Mouse (Mus musculus) CH12.LX (cell line): Measurements from ENCODE around the gene Zfp800. TPM values are rescaled to one million over a fixed set of nuclear protein-coding genes. Genes with fewer than 3 reads are reported as not detected.

ENCODE experiments used
- DNase-seq: peaks from one replicate; pipeline ENCODE4 v3.0.0-alpha.2; 2013; ENCODE audit errors: extremely low read depth
- H3K27ac ChIP-seq: 2 replicates; pipeline ENCODE4 v1.5.1; 2012; ENCODE audit warnings: low read depth, mild to moderate bottlenecking, control low read depth, moderate library complexity; ENCODE audit not compliant: insufficient read depth
- H3K27me3 ChIP-seq: replicated peaks from 2 replicates; pipeline ENCODE3; 2012; ENCODE audit warnings: inconsistent platforms
- H3K36me3 ChIP-seq, 2 experiments: replicated peaks in 1 of 2; 2 replicates each; pipeline versions ENCODE3 to v1.6.1; 2012; ENCODE audit warnings: inconsistent platforms in 1 of 2, low read length in 1 of 2, mild to moderate bottlenecking in 1 of 2, mixed read lengths in 1 of 2, moderate library complexity in 1 of 2; ENCODE audit not compliant: control insufficient read depth in 1 of 2, insufficient read depth in 1 of 2
- H3K4me1 ChIP-seq, 2 experiments: 2 replicates each; pipeline ENCODE4 v1.6.1; 2012; ENCODE audit warnings: inconsistent platforms in 1 of 2, moderate library complexity in 1 of 2; ENCODE audit not compliant: insufficient read depth in 2 of 2, control insufficient read depth in 1 of 2
- H3K4me2 ChIP-seq: 2 replicates; pipeline ENCODE4 v1.6.1; 2012; ENCODE audit warnings: low read depth, mild to moderate bottlenecking, control low read depth; ENCODE audit not compliant: poor library complexity, insufficient read depth, severe bottlenecking
- H3K4me3 ChIP-seq, 3 experiments: fragments of 150-350 bp in 1 of 3; sonication (generic) in 1 of 3; replicated peaks in 1 of 3; 2 replicates each; pipeline versions ENCODE3 to v1.5.1; 2011 to 2012; ENCODE audit warnings: low read depth in 2 of 3, low read length in 2 of 3, mild to moderate bottlenecking in 2 of 3, moderate library complexity in 2 of 3, control low read depth in 1 of 3, improper control_type of control experiment in 1 of 3, inconsistent platforms in 1 of 3, mixed read lengths in 1 of 3; ENCODE audit not compliant: poor library complexity in 1 of 3
- H3K79me2 ChIP-seq: replicated peaks from 2 replicates; pipeline ENCODE4 v1.6.1; 2012; ENCODE audit warnings: mild to moderate bottlenecking, moderate library complexity; ENCODE audit not compliant: control insufficient read depth, poor library complexity, insufficient read depth, severe bottlenecking; ENCODE audit errors: extremely low read depth
- H3K9ac ChIP-seq: 2 replicates; pipeline ENCODE4 v1.6.1; 2012; ENCODE audit warnings: low read depth, mild to moderate bottlenecking, control low read depth, moderate library complexity; ENCODE audit not compliant: insufficient read depth
- H3K9me3 ChIP-seq: replicated peaks from 2 replicates; pipeline ENCODE3; 2012; ENCODE audit warnings: low read length, inconsistent platforms, mixed read lengths
- CHD1 ChIP-seq: IDR thresholded peaks from 2 replicates; pipeline ENCODE4 v1.6.1; 2012; ENCODE audit warnings: low read depth, low read length, improper control_type of control experiment, inconsistent platforms
- EP300 ChIP-seq: IDR thresholded peaks from 2 replicates; pipeline ENCODE4 v1.6.1; 2011; ENCODE audit warnings: low read length, improper control_type of control experiment
- HCFC1 ChIP-seq: IDR thresholded peaks from 2 replicates; pipeline ENCODE4 v1.6.1; 2012; ENCODE audit warnings: low read depth, mild to moderate bottlenecking, inconsistent platforms, low read length, improper control_type of control experiment
- IRF4 ChIP-seq: IDR thresholded peaks from 2 replicates; pipeline ENCODE4 v1.6.1; 2014; ENCODE audit warnings: low read depth, mild to moderate bottlenecking, inconsistent platforms, low read length, improper control_type of control experiment
- JUN ChIP-seq: IDR thresholded peaks from 2 replicates; pipeline ENCODE4 v1.6.1; 2011; ENCODE audit warnings: low read depth, mild to moderate bottlenecking, low read length, improper control_type of control experiment, moderate library complexity; ENCODE audit not compliant: insufficient read depth
- KAT2A ChIP-seq: IDR thresholded peaks from 2 replicates; pipeline ENCODE4 v1.6.1; 2012; ENCODE audit warnings: low read length, improper control_type of control experiment, inconsistent platforms; ENCODE audit not compliant: insufficient replicate concordance
- MAFK ChIP-seq: IDR thresholded peaks from 2 replicates; pipeline ENCODE4 v1.6.1; 2011; ENCODE audit warnings: low read length, improper control_type of control experiment; ENCODE audit not compliant: insufficient replicate concordance
- MEF2A ChIP-seq: IDR thresholded peaks from 2 replicates; pipeline ENCODE4 v1.6.1; 2014; ENCODE audit warnings: low read depth, mild to moderate bottlenecking, inconsistent platforms, low read length, improper control_type of control experiment, borderline replicate concordance
- MXI1 ChIP-seq: IDR thresholded peaks from 2 replicates; pipeline ENCODE4 v1.6.1; 2011; ENCODE audit warnings: mild to moderate bottlenecking, low read depth, low read length, improper control_type of control experiment
- MYC ChIP-seq: IDR thresholded peaks from 2 replicates; pipeline ENCODE4 v1.6.1; 2011; ENCODE audit warnings: low read depth, mild to moderate bottlenecking, improper control_type of control experiment, low read length
- TCF12 ChIP-seq: IDR thresholded peaks from 2 replicates; pipeline ENCODE4 v1.6.1; 2014; ENCODE audit warnings: low read depth, mild to moderate bottlenecking, inconsistent platforms, low read length, improper control_type of control experiment
- USF1 ChIP-seq: IDR thresholded peaks from 2 replicates; pipeline ENCODE4 v1.6.1; 2014; ENCODE audit warnings: low read depth, mild to moderate bottlenecking, inconsistent platforms, low read length, improper control_type of control experiment
- ZMIZ1 ChIP-seq: IDR thresholded peaks from 2 replicates; pipeline ENCODE4 v1.6.1; 2012; ENCODE audit warnings: low read depth, mild to moderate bottlenecking, inconsistent platforms, low read length, improper control_type of control experiment
- ZNF384 ChIP-seq: IDR thresholded peaks from 2 replicates; pipeline ENCODE4 v1.6.1; 2012; ENCODE audit warnings: low read depth, low read length, improper control_type of control experiment, inconsistent platforms
- dilution Hi-C: fragments of 300-500 bp; cut with MboI; formaldehyde crosslinking; loops from 2 replicates; pipeline ENCODE4 v1.14.3; 2020; ENCODE audit warnings: low sequenced_read_pairs; ENCODE audit not compliant: extremely low pct_unique_long_range_greater_than_20kb, extremely low pct_ligation_motif_present
- in situ Hi-C: fragments of 300-500 bp; cut with MboI; formaldehyde crosslinking; loops from 3 replicates; pipeline ENCODE4 v1.14.3; 2019; ENCODE audit warnings: low sequenced_read_pairs, low pct_ligation_motif_present, low pct_unique_long_range_greater_than_20kb, mixed read lengths
- polyA plus RNA-seq: library from polyadenylated mRNA; unstranded; fragments of >175 nt; gene quantifications from 2 replicates; pipeline ENCODE4 v1.2.1, GENCODE M21; 2012; ENCODE audit warnings: low read depth; ENCODE audit not compliant: insufficient read length
- total RNA-seq, 2 experiments: library from RNA; depleted of rRNA; stranded (reverse); fragments of 300-350 nt in 1 of 2; fragments of >200 nt in 1 of 2; gene quantifications; 2 replicates each; pipeline ENCODE4 v1.2.3; 2012 to 2014

Zfp800 gene
- total and polyA plus RNA-seq, 3 experiments: 19.1 to 49.5 (median 19.5) TPM

DNA sequence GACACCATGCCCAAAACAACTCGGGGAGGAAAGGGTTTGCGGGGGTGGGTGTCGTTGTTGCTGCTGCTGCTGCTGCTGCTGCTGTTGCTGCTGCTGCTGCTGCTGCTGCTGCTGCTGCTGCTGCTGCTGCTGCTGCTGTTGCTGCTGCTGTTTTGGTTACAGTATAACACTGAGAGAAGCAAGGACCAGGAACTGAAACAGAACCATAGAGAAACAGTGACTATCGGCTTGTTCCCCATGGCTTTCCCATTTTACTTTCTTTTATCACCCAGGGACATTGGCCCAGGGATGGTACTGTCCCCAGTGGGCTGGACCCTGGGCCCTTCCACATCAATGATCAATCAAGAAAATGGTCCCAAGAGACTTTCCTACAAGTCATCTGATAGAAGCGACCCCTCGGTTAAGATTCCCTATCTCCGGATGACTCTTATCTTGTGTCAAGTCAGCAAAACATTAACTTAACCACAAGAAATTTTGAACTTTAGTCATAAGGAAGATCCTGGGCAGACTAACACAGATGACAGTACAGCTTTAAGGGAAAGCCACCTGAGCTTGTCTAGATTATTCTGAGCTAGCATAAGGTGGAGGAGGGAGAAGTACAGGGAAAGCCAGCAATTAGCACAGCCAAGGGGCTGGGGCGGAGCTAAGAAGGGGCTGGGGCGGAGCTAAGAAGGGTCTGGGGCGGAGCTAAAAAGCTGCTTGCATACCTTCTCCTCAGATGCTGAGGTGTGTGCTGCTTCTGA, 33.2 kb upstream of the Zfp800 start:
- no peak overlapping the region for H3K27ac ChIP-seq
- peak overlapping the region; percentile 35; the same call in 1 of the 2 replicates for H3K4me2 ChIP-seq
- peaks cover 0 to 7% of the 10 kb centered on the region in 2 experiments; a peak in 2 of 4 replicates for H3K4me1 ChIP-seq
- H3K36me3 ChIP-seq: peaks cover 8 to 23% of the 10 kb centered on the region in 2 experiments
- no peak overlapping the region for H3K9ac ChIP-seq
- H3K4me3 ChIP-seq: no peak overlapping the region
- dilution Hi-C loops: no loop called here
- no peaks in the 10 kb centered on the region for H3K9me3 ChIP-seq
- TF ChIP-seq USF1 (no peak), IRF4 (0 out of 2 replicates have a peak, but pooled peaks have one; percentile 12), CHD1 (no peak), HCFC1 (no peak), MXI1 (no peak), MAFK (peak; percentile 81), TCF12 (no peak), ZMIZ1 (no peak), EP300 (peak; percentile 23; the same call in 1 of the 2 replicates)
- no peak for DNase-seq
- no peaks in the 10 kb centered on the region for H3K79me2 ChIP-seq
- in situ Hi-C loops: no loop called here
- H3K27me3 ChIP-seq: no peaks in the 10 kb centered on the region

DNA sequence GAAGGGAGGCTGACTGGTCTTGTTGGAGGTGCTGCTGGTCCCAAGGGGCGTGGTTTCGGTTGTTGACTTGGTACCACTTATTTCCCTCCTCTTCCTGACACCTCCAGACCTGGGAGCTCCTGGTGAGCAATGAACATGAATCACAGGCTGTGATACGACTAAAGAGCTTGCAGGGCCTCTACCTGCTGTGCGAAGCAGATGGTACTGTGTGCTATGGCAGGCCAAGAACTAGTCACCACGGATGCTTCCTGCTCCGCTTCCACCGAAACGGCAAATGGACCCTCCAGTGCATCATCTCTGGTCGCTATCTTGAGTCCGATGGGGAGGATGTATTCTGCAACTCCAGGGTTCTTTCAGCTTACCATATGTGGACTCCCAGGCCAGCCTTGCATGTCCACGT, 32.1 kb upstream of the Zfp800 start:
- TF ChIP-seq MYC (no peak), EP300 (no peak), JUN (no peak), MEF2A (no peak), HCFC1 (no peak)
- TF ChIP-seq, all 38 proteins: peak for 0
- Histone ChIP-seq H3K36me3 (peaks cover 13 to 32% of the 10 kb centered on the region in 2 experiments), H3K4me1 (peaks cover 0 to 11% of the 10 kb centered on the region in 2 experiments; a peak in 2 of 4 replicates), H3K4me3 (no peak overlapping the region), H3K9ac (no peak overlapping the region), H3K27ac (no peak overlapping the region), H3K79me2 (no peaks in the 10 kb centered on the region), H3K27me3 (no peaks in the 10 kb centered on the region), H3K9me3 (no peaks in the 10 kb centered on the region), H3K4me2 (no peak overlapping the region)
- dilution Hi-C loops: no loop called here
- DNase-seq: no peak
- in situ Hi-C loops: no loop called here

DNA sequence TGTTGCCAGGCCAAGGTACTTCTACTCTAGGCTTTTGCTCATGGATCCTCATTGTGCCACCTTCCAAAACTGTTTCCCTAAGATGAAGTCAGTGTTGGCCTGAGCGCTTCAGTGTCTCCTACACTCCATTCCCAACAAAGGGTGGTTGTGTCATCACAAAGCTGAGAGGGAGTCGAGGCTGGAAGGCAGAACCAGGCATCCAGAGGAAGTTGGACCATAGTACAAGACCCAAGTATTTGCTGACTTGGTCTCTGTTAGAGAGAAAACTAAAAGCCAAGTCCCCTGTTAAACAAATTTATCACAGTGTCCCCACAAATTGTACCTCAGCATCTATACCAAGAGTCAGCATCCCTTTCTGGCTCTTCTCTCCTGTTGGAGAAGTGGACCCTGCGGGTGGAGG, 30.5 kb upstream of the Zfp800 start, which contains the start of gene Gcc1:
TSS of gene Gcc1 (minus strand) at position 101 of the 400 bp plus-strand sequence.
- DNase-seq: no peak
- Histone ChIP-seq H3K79me2 (no peaks in the 10 kb centered on the region), H3K9me3 (no peaks in the 10 kb centered on the region), H3K27ac (no peak within 1 kb of the TSS), H3K36me3 (peaks cover 13 to 35% of the 10 kb centered on the region in 2 experiments), H3K27me3 (no peaks in the 10 kb centered on the region), H3K4me3 (no peak within 1 kb of the TSS), H3K4me1 (peaks cover 3 to 18% of the 10 kb centered on the region in 2 experiments; a peak in 3 of 4 replicates), H3K4me2 (no peak within 1 kb of the TSS), H3K9ac (no peak within 1 kb of the TSS)
- TF ChIP-seq MYC: no peak
- TF ChIP-seq KAT2A: no peak
- no peak for TF ChIP-seq MXI1
- no peak for TF ChIP-seq ZNF384
- dilution Hi-C loops: no loop called here
- in situ Hi-C loops: no loop called here
